Mouse (Mus musculus): ENCODE results near the gene Cntd1. TPM values are rescaled to one million over a fixed set of nuclear protein-coding genes. Genes with fewer than 3 reads are reported as not detected.
"Not testable (repeated sequence)": the region's sequence is repeated elsewhere in the genome, so short reads cannot be mapped to it uniquely, and the experiment has no call there.

Cntd1 gene
- polyA plus RNA-seq, 1 experiment from 2014 or later: 1.1 TPM

GRCm38 (mm10) chr11:101326147-101326546, 47.3 kb downstream of the Cntd1 start:
- ATAC-seq: no peak
- no peak overlapping the region for H3K4me3 ChIP-seq (ENCODE audit: low read depth, low read length)
- H3K36me3 ChIP-seq (ENCODE audit: insufficient read depth, low read length): peaks cover 17% of the 10 kb centered on the region
- no peaks in the 10 kb centered on the region for H3K4me1 ChIP-seq (ENCODE audit: insufficient read depth, low read depth, low read length)
- no peak for DNase-seq (ENCODE audit: low spot score)
- H3K27me3 ChIP-seq (replicated peaks; ENCODE audit: insufficient read depth, low read length): no peaks in the 10 kb centered on the region
- WGBS: 89% methylated on average over 11 of the region's 11 CpGs
- H3K27ac ChIP-seq (ENCODE audit: low read length): no peak overlapping the region
- H3K9ac ChIP-seq (replicated peaks; ENCODE audit: low read depth): no peak overlapping the region
- TF ChIP-seq EP300 (IDR thresholded peaks at IDR 0.05) (no peak), CTCF (IDR thresholded peaks at IDR 0.05) (no peak)
- no peak overlapping the region for H3K4me2 ChIP-seq (replicated peaks; ENCODE audit: low read depth, low read length)
- no peaks in the 10 kb centered on the region for H3K9me3 ChIP-seq (ENCODE audit: low read length)

- WGBS: 46% methylated on average over 3 of the region's 3 CpGs
- no peak overlapping the region for H3K4me3 ChIP-seq (ENCODE audit: low read depth, low read length)
- TF ChIP-seq CTCF (IDR thresholded peaks at IDR 0.05): no peak
- TF ChIP-seq EP300 (IDR thresholded peaks at IDR 0.05): no peak
These were observed 48.5 kb downstream of the Cntd1 start for GRCm38 (mm10) chr11:101327311-101327710.

GRCm38 (mm10) chr11:101328941-101329635, 50.3 kb downstream of the Cntd1 start:
- no peaks in the 10 kb centered on the region for H3K9me3 ChIP-seq (ENCODE audit: low read length)
- no peak overlapping the region for H3K4me2 ChIP-seq (replicated peaks; ENCODE audit: low read depth, low read length)
- H3K4me1 ChIP-seq (ENCODE audit: insufficient read depth, low read depth, low read length): no peaks in the 10 kb centered on the region
- H3K27me3 ChIP-seq (replicated peaks; ENCODE audit: insufficient read depth, low read length): no peaks in the 10 kb centered on the region
- ATAC-seq (no peak), DNase-seq (ENCODE audit: low spot score) (no peak)
- H3K36me3 ChIP-seq (ENCODE audit: insufficient read depth, low read length): no peaks in the 10 kb centered on the region
- no peak for TF ChIP-seq EP300 (IDR thresholded peaks at IDR 0.05)
- TF ChIP-seq CTCF (IDR thresholded peaks at IDR 0.05): no peak
- H3K4me3 ChIP-seq (ENCODE audit: low read depth, low read length): no peak overlapping the region
- H3K9ac ChIP-seq (replicated peaks; ENCODE audit: low read depth): no peak overlapping the region
- no peak overlapping the region for H3K27ac ChIP-seq (ENCODE audit: low read length)
- 65% methylated on average over 6 of the region's 6 CpGs for WGBS

More at GRCm38 (mm10) chr11:101327311-101327710, 48.5 kb downstream of the Cntd1 start:
- Histone ChIP-seq H3K9ac (replicated peaks; ENCODE audit: low read depth) (no peak overlapping the region), H3K27ac (ENCODE audit: low read length) (no peak overlapping the region), H3K36me3 (ENCODE audit: insufficient read depth, low read length) (peaks cover 10% of the 10 kb centered on the region), H3K4me2 (replicated peaks; ENCODE audit: low read depth, low read length) (no peak overlapping the region), H3K9me3 (ENCODE audit: low read length) (no peaks in the 10 kb centered on the region), H3K27me3 (replicated peaks; ENCODE audit: insufficient read depth, low read length) (no peaks in the 10 kb centered on the region), H3K4me1 (ENCODE audit: insufficient read depth, low read depth, low read length) (no peaks in the 10 kb centered on the region)
- ATAC-seq (no peak), DNase-seq (ENCODE audit: low spot score) (no peak)

GRCm38 (mm10) chr11:101330371-101330924, 51.6 kb downstream of the Cntd1 start, which contains the start of gene Aoc3:
Aoc3 (plus strand) TSS chr11:101330605.
- ATAC-seq (no peak; the same call in 1 of the 2 replicates), DNase-seq (ENCODE audit: low spot score) (no peak)
- H3K9me3 ChIP-seq (ENCODE audit: low read length): no peaks in the 10 kb centered on the region
- H3K27ac ChIP-seq (ENCODE audit: low read length): no peak within 1 kb of the TSS
- 57% methylated on average over 7 of the region's 7 CpGs for whole genome bisulfite sequencing
- no peak within 1 kb of the TSS for H3K9ac ChIP-seq (replicated peaks; ENCODE audit: low read depth)
- 0 out of 2 replicates have a peak within 1 kb of the TSS, but pooled peaks have one; percentile 5 for H3K4me3 ChIP-seq (ENCODE audit: low read depth, low read length)
- H3K27me3 ChIP-seq (replicated peaks; ENCODE audit: insufficient read depth, low read length): no peaks in the 10 kb centered on the region
- TF ChIP-seq CTCF (IDR thresholded peaks at IDR 0.05) (no peak), EP300 (IDR thresholded peaks at IDR 0.05) (no peak)
- H3K4me2 ChIP-seq (replicated peaks; ENCODE audit: low read depth, low read length): no peak within 1 kb of the TSS
- H3K36me3 ChIP-seq (ENCODE audit: insufficient read depth, low read length): no peaks in the 10 kb centered on the region
- no peaks in the 10 kb centered on the region for H3K4me1 ChIP-seq (ENCODE audit: insufficient read depth, low read depth, low read length)

- H3K27me3 ChIP-seq (replicated peaks; ENCODE audit: insufficient read depth, low read length); H3K27ac ChIP-seq (ENCODE audit: low read length); H3K4me1 ChIP-seq (ENCODE audit: insufficient read depth, low read depth, low read length); H3K9ac ChIP-seq (replicated peaks; ENCODE audit: low read depth); H3K36me3 ChIP-seq (ENCODE audit: insufficient read depth, low read length); DNase-seq (ENCODE audit: low spot score); ATAC-seq; H3K4me2 ChIP-seq (replicated peaks; ENCODE audit: low read depth, low read length); H3K9me3 ChIP-seq (ENCODE audit: low read length): not testable (repeated sequence)
- 0 out of 2 replicates have a peak overlapping the region, but pooled peaks have one; percentile 5 for H3K4me3 ChIP-seq (ENCODE audit: low read depth, low read length)
- 81% methylated on average over 3 of the region's 6 CpGs for WGBS
These were observed 52.1 kb downstream of the Cntd1 start for GRCm38 (mm10) chr11:101330961-101331360.

- Histone ChIP-seq H3K4me1 (ENCODE audit: insufficient read depth, low read depth, low read length) (no peaks in the 10 kb centered on the region), H3K36me3 (ENCODE audit: insufficient read depth, low read length) (no peaks in the 10 kb centered on the region), H3K4me3 (ENCODE audit: low read depth, low read length) (no peak overlapping the region), H3K9me3 (ENCODE audit: low read length) (no peaks in the 10 kb centered on the region), H3K4me2 (replicated peaks; ENCODE audit: low read depth, low read length) (no peak overlapping the region), H3K9ac (replicated peaks; ENCODE audit: low read depth) (no peak overlapping the region), H3K27ac (ENCODE audit: low read length) (no peak overlapping the region), H3K27me3 (replicated peaks; ENCODE audit: insufficient read depth, low read length) (no peaks in the 10 kb centered on the region)
- DNase-seq (ENCODE audit: low spot score) (no peak), ATAC-seq (no peak)
- TF ChIP-seq EP300 (IDR thresholded peaks at IDR 0.05): no peak
- WGBS: 74% methylated on average over 3 of the region's 3 CpGs
These were observed 53.7 kb downstream of the Cntd1 start for GRCm38 (mm10) chr11:101332537-101332936.

Data from lung, postnatal 0 days (tissue).